Mouse (Mus musculus) limb, embryonic 10.5 days (tissue): ENCODE data around the gene Fkbp9. TPM values are rescaled to one million over a fixed set of nuclear protein-coding genes. Genes with fewer than 3 reads are reported as not detected.

Experiments used
- DNase-seq: peaks from one replicate; pipeline ENCODE4 v3.0.0-alpha.2; 2017; ENCODE audit warnings: low spot score
- H3K27ac ChIP-seq: fragments of 300-500 bp; sonication (generic); 2 replicates; pipeline ENCODE4 v1.5.1; 2016; ENCODE audit warnings: mild to moderate bottlenecking
- H3K27me3 ChIP-seq: fragments of 300-500 bp; sonication (generic); 2 replicates; pipeline ENCODE4 v1.6.1; 2016; ENCODE audit warnings: low read depth, mild to moderate bottlenecking; ENCODE audit not compliant: poor library complexity, severe bottlenecking
- H3K36me3 ChIP-seq: fragments of 300-500 bp; sonication (generic); 2 replicates; pipeline ENCODE4 v1.6.1; 2016; ENCODE audit warnings: mild to moderate bottlenecking, moderate library complexity
- H3K4me1 ChIP-seq: fragments of 300-500 bp; sonication (generic); 2 replicates; pipeline ENCODE4 v1.6.1; 2016
- H3K4me3 ChIP-seq: fragments of 300-500 bp; sonication (generic); 2 replicates; pipeline ENCODE4 v1.5.1; 2016; ENCODE audit warnings: mild to moderate bottlenecking, moderate library complexity
- H3K9me3 ChIP-seq: fragments of 300-500 bp; sonication (generic); replicated peaks from 2 replicates; pipeline ENCODE4 v1.6.1; 2016; ENCODE audit warnings: mild to moderate bottlenecking
- WGBS: fragments of 180-500 bp; shearing (Covaris S2); methylation state at CpG from one replicate; pipeline ENCODE4 v1.1.7; 2016; 5-methylcytosine and 5-hydroxymethylcytosine counted together
- polyA plus RNA-seq: library from polyadenylated mRNA; unstranded; fragments of >200 nt; fragmentation: Nextera tagmentation; extraction: Ambion mirVana; gene quantifications from 2 replicates; pipeline ENCODE4 v1.2.1, GENCODE M21; 2016

Gene Fkbp9
- polyA plus RNA-seq, 1 experiment from 2014 or later = 65.4 TPM

DNA sequence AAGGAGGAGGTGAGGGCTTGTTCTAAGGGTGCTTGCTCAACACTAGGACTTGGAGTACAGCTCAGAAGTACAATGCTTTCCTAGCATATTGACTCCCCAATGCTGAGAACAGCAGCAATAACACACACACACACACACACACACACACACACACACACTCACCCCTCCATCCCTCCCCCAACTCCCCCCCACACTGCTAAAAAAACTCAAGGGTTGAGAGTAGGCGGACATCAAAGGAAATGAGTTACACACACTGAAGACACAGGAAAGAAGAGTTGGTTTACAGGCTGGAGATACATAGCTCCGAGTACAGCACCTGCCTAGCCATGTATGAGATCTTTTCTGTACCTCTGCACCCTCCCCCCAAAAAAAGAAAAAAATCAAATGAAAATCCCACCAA lies 84.4 kb downstream of the Fkbp9 start:
- 80% methylated on average over 2 of the region's 2 CpGs for WGBS
- H3K9me3 ChIP-seq = 0 out of 2 replicates have a peak, but pooled peaks cover 3% of the 10 kb centered on the region
- H3K4me1 ChIP-seq = no peaks in the 10 kb centered on the region
- no peak for DNase-seq
- H3K27ac ChIP-seq = no peak overlapping the region
- H3K36me3 ChIP-seq = peaks cover 2% of the 10 kb centered on the region; the same call in 1 of the 2 replicates
- H3K4me3 ChIP-seq = no peak overlapping the region
- H3K27me3 ChIP-seq = no peaks in the 10 kb centered on the region

DNA sequence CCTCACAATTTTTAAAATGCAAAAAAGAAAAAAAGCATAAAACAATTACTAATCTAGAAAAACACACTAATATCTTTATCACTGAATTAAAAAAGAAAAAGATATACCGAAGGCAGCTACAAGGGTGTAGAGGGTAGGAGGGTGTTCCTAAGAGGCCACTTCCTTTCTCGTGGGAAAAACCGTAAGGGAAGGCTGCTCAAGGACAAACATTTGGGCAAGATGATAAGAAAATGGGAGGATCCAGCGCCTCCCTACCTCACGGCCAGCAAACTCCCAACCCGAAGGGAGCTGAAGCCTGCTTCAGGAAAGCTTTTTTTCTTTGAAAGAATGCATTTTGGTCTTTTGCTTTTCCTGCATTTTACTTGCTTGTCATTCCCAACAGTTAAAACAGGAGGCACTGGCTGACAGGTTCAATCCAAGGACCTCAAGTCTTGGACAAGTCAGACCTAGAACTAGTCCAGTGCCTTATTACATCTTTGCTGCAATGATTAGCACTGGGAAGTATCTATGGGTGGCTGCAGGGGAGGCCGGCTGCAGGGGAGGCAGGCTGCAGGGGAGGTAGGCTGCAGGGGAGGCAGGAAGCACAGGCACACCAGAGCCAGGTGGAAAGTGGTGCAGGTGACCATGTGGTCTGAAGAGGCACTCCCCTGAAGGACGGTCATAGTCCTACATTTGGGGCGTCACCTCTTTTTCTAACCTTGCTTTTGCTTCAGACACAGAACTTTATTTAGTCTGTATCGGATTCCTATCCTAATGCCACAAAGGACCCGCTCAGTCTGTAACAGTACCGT lies 85.9 kb downstream of the Fkbp9 start:
- no peaks in the 10 kb centered on the region for H3K27me3 ChIP-seq
- 76% methylated on average over 12 of the region's 12 CpGs for WGBS
- H3K27ac ChIP-seq = no peak overlapping the region
- H3K4me3 ChIP-seq = no peak overlapping the region
- peaks cover 7% of the 10 kb centered on the region; the same call in 1 of the 2 replicates for H3K4me1 ChIP-seq
- peaks cover 2% of the 10 kb centered on the region; the same call in 1 of the 2 replicates for H3K36me3 ChIP-seq
- 0 out of 2 replicates have a peak, but pooled peaks cover 3% of the 10 kb centered on the region for H3K9me3 ChIP-seq
- no peak for DNase-seq

DNA sequence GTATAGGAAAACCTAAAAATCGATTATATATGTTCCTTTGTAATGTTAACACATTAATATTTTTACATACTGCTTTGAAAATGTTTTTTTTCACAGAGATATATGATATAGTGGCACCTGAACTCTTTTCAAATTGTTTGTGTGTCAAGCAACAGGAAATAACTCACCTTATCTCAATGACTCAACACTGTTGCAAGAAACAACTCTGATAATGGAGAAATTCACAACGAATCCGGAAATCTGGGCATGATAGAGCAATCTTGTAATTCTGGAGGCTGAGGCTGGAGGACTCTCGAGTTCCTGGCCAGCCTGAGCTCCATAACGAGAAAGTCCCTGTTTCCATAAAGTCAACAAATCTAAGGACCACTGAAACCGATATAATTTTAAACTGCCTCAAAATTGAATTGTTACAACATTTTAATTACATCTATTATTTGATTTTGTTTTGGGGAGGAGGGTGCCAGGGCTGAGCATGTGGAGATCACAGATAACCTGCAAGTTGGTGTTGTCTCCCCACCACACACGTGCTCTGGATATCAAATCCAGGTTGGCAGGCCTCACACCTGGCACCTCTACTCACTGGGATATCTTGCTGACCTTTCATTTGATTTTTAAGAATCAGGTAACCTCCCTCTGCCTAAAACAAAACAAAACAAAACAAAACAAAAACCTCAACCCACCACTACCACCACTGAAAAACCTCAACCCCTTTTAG lies 87.6 kb downstream of the Fkbp9 start:
- 86% methylated on average over 7 of the region's 7 CpGs for WGBS
- peaks cover 10% of the 10 kb centered on the region; the same call in 1 of the 2 replicates for H3K4me1 ChIP-seq
- no peaks in the 10 kb centered on the region for H3K27me3 ChIP-seq
- DNase-seq = no peak
- H3K36me3 ChIP-seq = peaks cover 2% of the 10 kb centered on the region; the same call in 1 of the 2 replicates
- H3K27ac ChIP-seq = no peak overlapping the region
- no peak overlapping the region for H3K4me3 ChIP-seq
- H3K9me3 ChIP-seq = 0 out of 2 replicates have a peak, but pooled peaks cover 1% of the 10 kb centered on the region

DNA sequence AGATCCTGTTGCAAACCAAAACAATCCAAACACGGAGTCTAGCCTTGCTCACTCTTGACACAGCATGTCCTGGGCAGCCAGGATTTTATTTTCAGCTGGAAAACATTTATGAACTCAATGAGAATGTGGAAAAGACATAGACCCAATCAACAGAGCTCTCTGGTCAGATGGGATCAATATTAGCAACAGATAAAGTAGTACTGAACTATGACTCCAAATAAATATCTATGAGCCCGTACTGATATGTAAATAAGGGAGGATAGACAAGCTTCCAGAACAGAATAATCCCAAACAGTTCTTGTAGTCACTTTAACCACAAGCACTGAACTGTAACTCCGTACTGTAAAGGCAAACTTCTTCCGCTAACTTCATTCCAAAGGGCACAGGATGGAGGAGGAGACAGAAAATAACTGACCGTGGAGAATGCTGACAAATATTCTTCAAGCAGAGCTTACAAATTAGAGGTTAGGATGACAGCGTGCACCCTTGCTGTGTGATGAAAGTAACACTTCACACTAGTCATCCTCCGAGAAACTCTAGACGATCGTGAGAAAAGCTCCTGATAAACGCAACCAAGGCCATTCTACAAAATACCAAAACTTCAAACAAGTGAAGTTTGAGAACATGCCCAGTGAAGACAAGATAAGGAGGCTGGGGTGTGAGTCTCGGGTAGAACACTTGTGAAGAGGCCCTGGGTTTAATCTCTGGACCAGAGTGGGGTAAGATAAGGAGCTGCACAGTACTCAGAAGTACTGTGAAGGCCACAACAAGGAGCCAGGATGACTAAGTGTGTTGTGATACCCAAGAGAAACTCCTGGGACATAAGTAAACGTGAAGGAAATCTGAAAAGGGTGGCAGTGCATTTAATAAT lies 88.6 kb downstream of the Fkbp9 start:
- no peak for DNase-seq
- Histone ChIP-seq H3K27me3 (no peaks in the 10 kb centered on the region), H3K36me3 (no peaks in the 10 kb centered on the region), H3K9me3 (no peaks in the 10 kb centered on the region), H3K4me1 (peaks cover 10% of the 10 kb centered on the region; the same call in 1 of the 2 replicates), H3K4me3 (no peak overlapping the region), H3K27ac (no peak overlapping the region)
- 77% methylated on average over 12 of the region's 12 CpGs for WGBS

DNA sequence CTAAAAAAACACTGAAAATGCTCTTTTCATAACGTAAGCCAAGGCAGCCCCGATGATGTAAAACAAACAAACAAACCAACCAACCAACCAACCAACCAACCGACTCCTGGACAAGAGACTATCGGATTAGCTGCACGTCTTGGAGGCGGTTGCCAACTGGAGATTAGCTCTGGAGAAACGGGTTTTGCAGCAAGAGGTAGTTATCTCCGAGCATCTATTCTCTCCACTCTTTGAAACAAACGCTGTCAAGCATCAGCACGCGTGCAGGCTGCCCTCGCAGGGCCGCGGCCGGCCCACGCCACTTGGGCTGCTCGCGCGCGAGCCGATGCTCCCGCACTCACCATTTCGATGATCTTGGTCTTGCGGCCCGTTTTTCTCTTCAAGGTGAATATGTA lies 91.5 kb downstream of the Fkbp9 start:
- Histone ChIP-seq H3K27ac (peak overlapping the region; percentile 89), H3K4me1 (peaks cover 10% of the 10 kb centered on the region; the same call in 1 of the 2 replicates), H3K9me3 (no peaks in the 10 kb centered on the region), H3K4me3 (peak overlapping the region; percentile 71), H3K27me3 (no peaks in the 10 kb centered on the region), H3K36me3 (no peaks in the 10 kb centered on the region)
- DNase-seq = no peak
- under 1% methylated on average over 25 of the region's 25 CpGs for WGBS

DNA sequence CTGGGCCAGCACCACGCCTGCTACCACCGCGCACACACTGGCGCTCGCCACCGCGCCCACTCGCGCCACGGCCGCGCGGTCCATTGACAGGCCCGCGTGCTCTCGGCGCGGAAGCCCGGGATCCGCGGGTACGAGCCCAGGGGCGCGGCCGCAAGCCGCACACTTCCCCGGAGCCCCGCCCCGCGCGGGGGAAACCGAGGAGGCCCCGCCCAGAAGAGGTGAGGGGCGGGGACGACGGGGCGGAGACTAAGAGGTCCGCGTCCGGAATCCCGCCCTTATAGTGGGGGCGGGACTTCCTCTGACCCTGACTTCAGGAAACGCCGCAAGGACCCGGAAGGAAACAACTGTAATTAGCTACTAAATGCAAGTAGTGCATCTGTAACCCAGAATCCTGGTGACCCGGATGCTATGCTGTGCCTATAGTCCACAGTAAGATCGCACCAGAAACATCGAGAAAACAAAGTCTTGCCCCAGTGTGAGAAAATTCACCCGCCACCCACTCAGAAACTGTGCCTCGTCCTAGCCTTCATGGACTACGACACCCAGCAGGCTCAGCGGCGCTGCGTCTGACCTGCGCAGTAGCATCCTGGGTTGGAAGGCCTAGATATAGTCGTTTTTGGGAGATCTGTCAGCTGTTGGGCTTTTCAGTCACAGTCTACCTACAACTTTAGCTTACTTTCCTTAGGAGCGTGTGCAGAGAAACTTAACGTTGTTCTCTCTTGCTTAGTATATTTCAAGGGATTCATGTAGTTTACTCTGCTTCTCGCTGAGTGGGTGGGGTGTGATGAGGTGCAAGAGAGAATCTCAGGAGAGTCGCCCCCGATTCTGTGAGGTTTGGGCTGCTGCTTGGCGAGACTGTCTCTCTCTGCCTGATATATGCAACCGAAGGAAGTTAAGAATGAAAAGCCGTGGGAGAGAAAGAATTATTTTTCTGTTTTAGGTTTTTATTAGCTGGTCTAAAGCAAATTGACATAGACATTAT lies 92.2 kb downstream of the Fkbp9 start, which contains the start of the genes Nt5c3 and Vmn1r4:
Gene Nt5c3 (minus strand): TSS at position 207 of the 982 bp plus-strand sequence.
Gene Vmn1r4 (plus strand): TSS at position 290 of the 982 bp plus-strand sequence.
- Histone ChIP-seq H3K27ac (peak within 1 kb of the TSS; percentile 89), H3K36me3 (no peaks in the 10 kb centered on the region), H3K27me3 (no peaks in the 10 kb centered on the region), H3K4me3 (peak within 1 kb of the TSS; percentile 71), H3K9me3 (no peaks in the 10 kb centered on the region), H3K4me1 (peaks cover 10% of the 10 kb centered on the region; the same call in 1 of the 2 replicates)
- DNase-seq = peak; percentile 93
- 4% methylated on average over 64 of the region's 64 CpGs for WGBS

Other genes starting within 250 kb of the Fkbp9 start
- 189 and 222 TPM in 2 replicates for gene Lsm5, start 127.3 kb upstream of the Fkbp9 start, polyA plus RNA-seq
- gene Avl9, start 117.2 kb upstream of the Fkbp9 start, polyA plus RNA-seq = 13.6 and 15.2 TPM in 2 replicates
- gene Kbtbd2, start 34.2 kb upstream of the Fkbp9 start, polyA plus RNA-seq = 37.3 and 42.6 TPM in 2 replicates
- 54.1 and 61.5 TPM in 2 replicates for gene Nt5c3, start 91.9 kb downstream of the Fkbp9 start, polyA plus RNA-seq
- 0.31 TPM in 1 of 2 replicates, not detected in the other for gene Vmn1r4, start 92.0 kb downstream of the Fkbp9 start, polyA plus RNA-seq
- not detected in 2 replicates for gene Vmn1r5, start 138.2 kb downstream of the Fkbp9 start, polyA plus RNA-seq
- gene Vmn1r6, start 165.2 kb downstream of the Fkbp9 start, polyA plus RNA-seq = not detected in 2 replicates
- not detected in 2 replicates for gene Vmn1r7, start 193.3 kb downstream of the Fkbp9 start, polyA plus RNA-seq
- not detected in 2 replicates for gene Vmn1r8, start 200.2 kb downstream of the Fkbp9 start, polyA plus RNA-seq
- not detected in 2 replicates for gene Vmn1r9, start 234.7 kb downstream of the Fkbp9 start, polyA plus RNA-seq